Mouse (Mus musculus): ENCODE results near the gene Srsf10. TPM values are rescaled to one million over a fixed set of nuclear protein-coding genes. Genes with fewer than 3 reads are reported as not detected.

Srsf10 gene
- polyA plus RNA-seq, 1 experiment from 2014 or later, result 157 TPM

- Histone ChIP-seq H3K4me2 (ENCODE audit: low read depth, low read length) (no peak overlapping the region), H3K27ac (ENCODE audit: low read length) (no peak overlapping the region), H3K9me3 (ENCODE audit: control insufficient read depth, low read length) (no peaks in the 10 kb centered on the region), H3K36me3 (ENCODE audit: control insufficient read depth, insufficient read depth, low read length) (no peaks in the 10 kb centered on the region), H3K4me1 (ENCODE audit: control insufficient read depth, insufficient read depth, low read length) (0 out of 2 replicates have a peak, but pooled peaks cover 4% of the 10 kb centered on the region), H3K27me3 (replicated peaks; ENCODE audit: control insufficient read depth, insufficient read depth, low read length) (no peaks in the 10 kb centered on the region), H3K9ac (ENCODE audit: low read depth, low read length) (no peak overlapping the region), H3K4me3 (ENCODE audit: low read length) (no peak overlapping the region)
- WGBS, result 77% methylated on average over 7 of the region's 7 CpGs
- 0 out of 2 replicates have a peak, but pooled peaks have one; percentile 10 for ATAC-seq
These were observed 33.8 kb downstream of the Srsf10 start for GRCm38 (mm10) chr4:135889146-135889883.

DNA sequence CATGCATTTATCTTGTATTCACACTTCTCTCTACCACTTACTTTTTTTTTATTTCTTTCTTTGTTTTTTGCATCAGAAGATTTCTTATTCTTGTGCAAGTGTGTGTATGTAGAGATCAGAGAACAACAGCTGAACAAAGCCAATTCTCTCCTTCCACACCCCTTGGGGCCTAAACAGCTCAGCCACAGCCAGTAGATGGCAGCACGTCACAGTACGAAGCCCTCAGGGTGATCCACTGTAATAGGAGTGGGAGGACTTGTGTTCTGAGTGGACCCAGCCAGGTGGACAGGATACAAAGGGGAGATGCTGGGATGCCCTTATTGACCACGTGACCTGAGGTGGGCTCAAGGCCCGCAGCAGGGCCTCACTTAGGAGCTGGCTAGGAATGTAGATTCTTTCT, 34.3 kb downstream of the Srsf10 start:
- Histone ChIP-seq H3K36me3 (ENCODE audit: control insufficient read depth, insufficient read depth, low read length) (no peaks in the 10 kb centered on the region), H3K9ac (ENCODE audit: low read depth, low read length) (no peak overlapping the region), H3K9me3 (ENCODE audit: control insufficient read depth, low read length) (no peaks in the 10 kb centered on the region), H3K4me1 (ENCODE audit: control insufficient read depth, insufficient read depth, low read length) (0 out of 2 replicates have a peak, but pooled peaks cover 4% of the 10 kb centered on the region), H3K27ac (ENCODE audit: low read length) (no peak overlapping the region), H3K27me3 (replicated peaks; ENCODE audit: control insufficient read depth, insufficient read depth, low read length) (no peaks in the 10 kb centered on the region), H3K4me2 (ENCODE audit: low read depth, low read length) (no peak overlapping the region), H3K4me3 (ENCODE audit: low read length) (no peak overlapping the region)
- ATAC-seq, result peak; percentile 84
- 5% methylated on average over 4 of the region's 4 CpGs for WGBS

DNA sequence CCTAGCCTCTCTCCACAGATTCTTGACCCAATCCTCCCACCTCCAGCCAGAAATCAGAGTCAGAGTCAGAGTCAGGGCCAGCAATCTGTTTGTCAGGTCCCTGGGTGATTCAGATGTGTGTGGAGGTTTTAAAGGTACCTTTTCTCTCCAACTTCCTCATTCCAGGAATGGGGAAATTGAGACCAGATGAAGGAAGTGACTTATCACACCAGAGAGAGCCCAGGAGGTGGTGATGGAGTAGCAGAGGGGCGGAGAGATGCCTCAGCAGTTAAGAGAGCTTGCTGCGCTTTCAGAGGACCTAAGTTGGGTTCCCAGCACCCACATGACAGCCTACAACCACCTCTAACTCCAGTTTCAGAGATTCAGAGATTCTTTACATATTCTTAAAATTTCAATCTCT, 36.0 kb downstream of the Srsf10 start:
- 95% methylated on average over 2 of the region's 2 CpGs for WGBS
- H3K4me3 ChIP-seq (ENCODE audit: low read length), result no peak overlapping the region
- H3K27ac ChIP-seq (ENCODE audit: low read length), result no peak overlapping the region
- H3K4me1 ChIP-seq (ENCODE audit: control insufficient read depth, insufficient read depth, low read length), result 0 out of 2 replicates have a peak, but pooled peaks cover 4% of the 10 kb centered on the region
- no peaks in the 10 kb centered on the region for H3K36me3 ChIP-seq (ENCODE audit: control insufficient read depth, insufficient read depth, low read length)
- no peaks in the 10 kb centered on the region for H3K9me3 ChIP-seq (ENCODE audit: control insufficient read depth, low read length)
- H3K27me3 ChIP-seq (replicated peaks; ENCODE audit: control insufficient read depth, insufficient read depth, low read length), result no peaks in the 10 kb centered on the region
- no peak for ATAC-seq
- H3K4me2 ChIP-seq (ENCODE audit: low read depth, low read length), result no peak overlapping the region
- no peak overlapping the region for H3K9ac ChIP-seq (ENCODE audit: low read depth, low read length)

DNA sequence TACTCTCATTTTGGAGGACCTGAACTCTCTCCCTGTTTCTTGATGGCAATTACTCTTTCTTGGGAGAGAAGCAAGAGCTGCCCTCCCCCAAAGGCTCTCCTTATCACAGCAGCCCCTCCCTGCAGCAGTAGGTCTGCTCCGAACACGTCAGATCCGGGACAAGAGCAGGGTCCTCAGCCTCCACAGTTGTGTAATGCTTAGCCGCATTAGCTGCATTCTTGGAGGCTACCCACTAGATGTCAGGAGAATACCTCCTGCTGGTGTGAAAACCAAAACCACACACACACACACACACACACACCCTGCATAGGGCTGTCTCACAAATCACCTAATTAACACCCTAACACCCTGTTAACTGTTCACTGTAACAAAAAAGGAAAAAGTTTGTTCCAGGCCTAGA, 37.3 kb downstream of the Srsf10 start:
- H3K4me1 ChIP-seq (ENCODE audit: control insufficient read depth, insufficient read depth, low read length), result 0 out of 2 replicates have a peak, but pooled peaks cover 4% of the 10 kb centered on the region
- no peak overlapping the region for H3K4me2 ChIP-seq (ENCODE audit: low read depth, low read length)
- no peaks in the 10 kb centered on the region for H3K27me3 ChIP-seq (replicated peaks; ENCODE audit: control insufficient read depth, insufficient read depth, low read length)
- H3K36me3 ChIP-seq (ENCODE audit: control insufficient read depth, insufficient read depth, low read length), result no peaks in the 10 kb centered on the region
- WGBS, result 56% methylated on average over 4 of the region's 4 CpGs
- H3K9ac ChIP-seq (ENCODE audit: low read depth, low read length), result no peak overlapping the region
- peak; percentile 38; the same call in 1 of the 2 replicates for ATAC-seq
- H3K9me3 ChIP-seq (ENCODE audit: control insufficient read depth, low read length), result no peaks in the 10 kb centered on the region
- H3K4me3 ChIP-seq (ENCODE audit: low read length), result no peak overlapping the region
- no peak overlapping the region for H3K27ac ChIP-seq (ENCODE audit: low read length)

DNA sequence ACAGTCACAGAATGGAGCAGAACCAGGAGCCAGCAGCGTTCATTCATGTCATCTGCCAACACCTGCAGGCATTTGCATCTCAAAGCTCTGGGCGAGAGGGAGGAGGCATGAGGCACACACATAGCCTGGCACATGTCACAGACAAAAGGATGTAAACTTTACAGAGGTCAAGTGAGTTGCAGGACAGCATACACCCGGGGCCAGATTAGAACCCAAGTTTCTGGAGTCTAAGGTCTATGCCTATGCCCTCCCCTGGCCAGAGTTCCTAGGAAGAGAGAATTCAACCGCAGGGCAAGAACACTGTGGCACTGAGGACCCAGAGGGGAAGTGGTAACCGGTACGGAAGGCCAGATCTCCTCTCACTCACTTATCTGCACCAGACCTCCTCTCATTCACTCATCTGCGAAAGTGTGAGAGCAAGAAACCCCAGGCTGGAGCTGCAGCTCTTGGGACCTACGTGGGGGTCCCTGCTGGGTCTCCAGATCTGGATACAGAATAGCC, 39.6 kb downstream of the Srsf10 start, which contains the start of gene Cnr2:
Cnr2 (plus strand) TSS at position 324 of the 501 bp plus-strand sequence.
- H3K4me3 ChIP-seq (ENCODE audit: low read length), result no peak within 1 kb of the TSS
- 52% methylated on average over 8 of the region's 8 CpGs for WGBS
- H3K36me3 ChIP-seq (ENCODE audit: control insufficient read depth, insufficient read depth, low read length), result no peaks in the 10 kb centered on the region
- peaks cover 10% of the 10 kb centered on the region; the same call in 1 of the 2 replicates for H3K4me1 ChIP-seq (ENCODE audit: control insufficient read depth, insufficient read depth, low read length)
- ATAC-seq, result no peak
- no peaks in the 10 kb centered on the region for H3K27me3 ChIP-seq (replicated peaks; ENCODE audit: control insufficient read depth, insufficient read depth, low read length)
- H3K27ac ChIP-seq (ENCODE audit: low read length), result no peak within 1 kb of the TSS
- H3K4me2 ChIP-seq (ENCODE audit: low read depth, low read length), result no peak within 1 kb of the TSS
- H3K9me3 ChIP-seq (ENCODE audit: control insufficient read depth, low read length), result no peaks in the 10 kb centered on the region
- no peak within 1 kb of the TSS for H3K9ac ChIP-seq (ENCODE audit: low read depth, low read length)

- H3K4me3 ChIP-seq (ENCODE audit: low read length), result no peak overlapping the region
- no peak overlapping the region for H3K27ac ChIP-seq (ENCODE audit: low read length)
- WGBS, result 79% methylated on average over 6 of the region's 6 CpGs
- H3K36me3 ChIP-seq (ENCODE audit: control insufficient read depth, insufficient read depth, low read length), result no peaks in the 10 kb centered on the region
- no peaks in the 10 kb centered on the region for H3K9me3 ChIP-seq (ENCODE audit: control insufficient read depth, low read length)
- no peaks in the 10 kb centered on the region for H3K27me3 ChIP-seq (replicated peaks; ENCODE audit: control insufficient read depth, insufficient read depth, low read length)
- no peak for ATAC-seq
- no peak overlapping the region for H3K9ac ChIP-seq (ENCODE audit: low read depth, low read length)
- no peak overlapping the region for H3K4me2 ChIP-seq (ENCODE audit: low read depth, low read length)
- H3K4me1 ChIP-seq (ENCODE audit: control insufficient read depth, insufficient read depth, low read length), result peaks cover 10% of the 10 kb centered on the region; the same call in 1 of the 2 replicates
These were observed 40.6 kb downstream of the Srsf10 start for GRCm38 (mm10) chr4:135896157-135896556.

GRCm38 (mm10) chr4:135898380-135899049, 43.0 kb downstream of the Srsf10 start:
- H3K4me1 ChIP-seq (ENCODE audit: control insufficient read depth, insufficient read depth, low read length), result peaks cover 6% of the 10 kb centered on the region; the same call in 1 of the 2 replicates
- 47% methylated on average over 8 of the region's 9 CpGs for WGBS
- H3K27ac ChIP-seq (ENCODE audit: low read length), result peak overlapping the region; percentile 84
- H3K36me3 ChIP-seq (ENCODE audit: control insufficient read depth, insufficient read depth, low read length), result no peaks in the 10 kb centered on the region
- ATAC-seq, result peak; percentile 96
- H3K27me3 ChIP-seq (replicated peaks; ENCODE audit: control insufficient read depth, insufficient read depth, low read length), result no peaks in the 10 kb centered on the region
- peak overlapping the region; percentile 45; the same call in 1 of the 2 replicates for H3K9ac ChIP-seq (ENCODE audit: low read depth, low read length)
- no peaks in the 10 kb centered on the region for H3K9me3 ChIP-seq (ENCODE audit: control insufficient read depth, low read length)
- no peak overlapping the region for H3K4me3 ChIP-seq (ENCODE audit: low read length)
- peak overlapping the region; percentile 19; the same call in 1 of the 2 replicates for H3K4me2 ChIP-seq (ENCODE audit: low read depth, low read length)

DNA sequence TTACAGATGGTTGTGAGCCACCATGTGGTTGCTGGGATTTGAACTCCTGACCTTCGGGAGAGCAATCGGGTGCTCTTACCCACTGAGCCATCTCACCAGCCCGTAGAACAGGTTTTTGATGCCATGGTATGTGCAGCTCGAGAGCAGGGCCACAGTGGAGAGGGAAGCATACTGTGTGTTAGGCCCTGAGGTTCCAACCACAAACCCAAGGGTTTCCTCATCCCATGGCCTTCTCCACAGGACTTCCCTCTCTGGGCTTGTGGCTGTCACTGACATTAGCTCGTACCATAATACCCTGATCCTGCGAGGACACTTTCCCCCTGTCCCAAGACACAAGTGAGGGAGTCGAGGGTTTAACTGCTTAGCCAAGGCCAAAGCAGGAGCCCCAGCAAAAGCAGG, 43.5 kb downstream of the Srsf10 start:
- Histone ChIP-seq H3K4me2 (ENCODE audit: low read depth, low read length) (no peak overlapping the region), H3K4me3 (ENCODE audit: low read length) (no peak overlapping the region), H3K4me1 (ENCODE audit: control insufficient read depth, insufficient read depth, low read length) (peaks cover 6% of the 10 kb centered on the region; the same call in 1 of the 2 replicates), H3K27me3 (replicated peaks; ENCODE audit: control insufficient read depth, insufficient read depth, low read length) (no peaks in the 10 kb centered on the region), H3K9ac (ENCODE audit: low read depth, low read length) (no peak overlapping the region), H3K36me3 (ENCODE audit: control insufficient read depth, insufficient read depth, low read length) (no peaks in the 10 kb centered on the region), H3K9me3 (ENCODE audit: control insufficient read depth, low read length) (no peaks in the 10 kb centered on the region), H3K27ac (ENCODE audit: low read length) (no peak overlapping the region)
- ATAC-seq, result no peak
- 81% methylated on average over 7 of the region's 7 CpGs for WGBS

DNA sequence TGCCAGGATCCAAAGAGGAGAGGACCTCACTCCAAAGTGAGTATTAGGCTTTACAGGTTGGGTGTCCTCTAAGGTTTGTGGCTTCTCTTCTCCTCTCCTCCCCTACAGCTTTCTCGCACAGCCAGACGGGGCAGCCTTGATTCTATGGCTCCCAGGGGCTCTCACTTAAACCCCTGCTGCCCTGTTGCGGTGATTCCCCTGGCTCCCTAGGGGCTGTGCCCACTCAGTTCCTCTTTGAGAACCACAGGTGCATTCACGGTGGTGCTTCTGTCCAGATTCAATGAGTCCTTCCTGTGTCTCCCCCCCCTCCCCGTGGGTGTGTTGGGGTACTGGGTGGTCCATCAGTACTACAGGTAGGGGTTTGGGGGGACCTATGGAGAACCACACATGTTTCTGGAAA, 44.5 kb downstream of the Srsf10 start:
- no peak overlapping the region for H3K9ac ChIP-seq (ENCODE audit: low read depth, low read length)
- 82% methylated on average over 5 of the region's 5 CpGs for WGBS
- H3K4me3 ChIP-seq (ENCODE audit: low read length), result no peak overlapping the region
- peaks cover 6% of the 10 kb centered on the region; the same call in 1 of the 2 replicates for H3K4me1 ChIP-seq (ENCODE audit: control insufficient read depth, insufficient read depth, low read length)
- H3K36me3 ChIP-seq (ENCODE audit: control insufficient read depth, insufficient read depth, low read length), result no peaks in the 10 kb centered on the region
- H3K27ac ChIP-seq (ENCODE audit: low read length), result no peak overlapping the region
- no peak for ATAC-seq
- no peaks in the 10 kb centered on the region; the same call in 1 of the 2 replicates for H3K27me3 ChIP-seq (replicated peaks; ENCODE audit: control insufficient read depth, insufficient read depth, low read length)
- H3K9me3 ChIP-seq (ENCODE audit: control insufficient read depth, low read length), result no peaks in the 10 kb centered on the region
- H3K4me2 ChIP-seq (ENCODE audit: low read depth, low read length), result no peak overlapping the region
